Mouse (Mus musculus) brain, adult 10 weeks (tissue): Measurements from ENCODE around the gene Cldn8. TPM values are rescaled to one million over a fixed set of nuclear protein-coding genes. Genes with fewer than 3 reads are reported as not detected.

ENCODE experiments used
- polyA plus RNA-seq: library from polyadenylated mRNA; stranded (reverse); fragments of 350-450 nt; fragmentation: Illumina TruSeq; extraction: RNeasy Lipid Tissue Mini Kit (QIAGEN cat#74804); gene quantifications from one replicate; pipeline ENCODE4 v1.2.3, GENCODE M21; 2015; ENCODE audit warnings: low read depth, low replicate concordance

Gene Cldn8
- polyA plus RNA-seq, result not detected

GRCm38 (mm10) chr16:88563045-88563913 lies at the start of gene Cldn8:
Gene Cldn8 (minus strand): TSS chr16:88563183.

DNA sequence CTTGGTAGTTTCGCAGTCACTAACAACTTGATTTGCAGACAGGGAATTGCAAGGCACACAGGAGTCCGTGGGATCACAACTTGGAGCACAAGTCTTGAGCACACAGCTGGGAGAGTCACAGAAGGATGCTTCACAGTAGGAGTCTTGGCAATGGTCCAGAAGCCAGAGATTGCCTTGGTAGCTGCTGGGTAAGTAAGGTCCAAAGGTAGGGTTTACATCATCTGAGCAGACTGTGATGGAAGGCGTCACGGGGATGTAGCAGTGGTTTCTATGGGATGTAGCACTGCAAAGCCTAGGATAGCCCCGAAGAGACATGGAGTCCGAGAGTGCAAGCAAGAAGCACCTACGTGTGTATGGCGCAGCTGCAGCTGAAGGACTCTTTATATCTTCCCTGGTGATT lies 48.9 kb upstream of the Cldn8 start, which contains the start of gene Krtap24-1:
Gene Krtap24-1 (minus strand): TSS at position 358 of the 400 bp plus-strand sequence.

Other genes with a start within 250 kb of the Cldn8 start
- not detected for gene Cldn17, start 56.2 kb downstream of the Cldn8 start, polyA plus RNA-seq
- gene Krtap24-1, start 49.1 kb upstream of the Cldn8 start, polyA plus RNA-seq, result not detected
- gene 2310079G19Rik, start 64.5 kb upstream of the Cldn8 start, polyA plus RNA-seq, result not detected
- not detected for gene Krtap26-1, start 84.6 kb upstream of the Cldn8 start, polyA plus RNA-seq
- not detected for gene Krtap27-1, start 108.5 kb upstream of the Cldn8 start, polyA plus RNA-seq
- gene 2310061N02Rik, start 144.8 kb upstream of the Cldn8 start, polyA plus RNA-seq, result not detected
- not detected for gene Krtap13-1, start 165.7 kb upstream of the Cldn8 start, polyA plus RNA-seq
- gene Krtap13, start 188.5 kb upstream of the Cldn8 start, polyA plus RNA-seq, result not detected
- gene 2310034C09Rik, start 195.7 kb upstream of the Cldn8 start, polyA plus RNA-seq, result not detected
- gene 2310057N15Rik, start 211.0 kb upstream of the Cldn8 start, polyA plus RNA-seq, result not detected
- gene Gm5965, start 214.7 kb upstream of the Cldn8 start, polyA plus RNA-seq, result not detected
- not detected for gene Gm20741, start 249.0 kb upstream of the Cldn8 start, polyA plus RNA-seq